Comparison of ENCODE assay signal across 10 mouse cellular contexts in the genomic region with DNA sequence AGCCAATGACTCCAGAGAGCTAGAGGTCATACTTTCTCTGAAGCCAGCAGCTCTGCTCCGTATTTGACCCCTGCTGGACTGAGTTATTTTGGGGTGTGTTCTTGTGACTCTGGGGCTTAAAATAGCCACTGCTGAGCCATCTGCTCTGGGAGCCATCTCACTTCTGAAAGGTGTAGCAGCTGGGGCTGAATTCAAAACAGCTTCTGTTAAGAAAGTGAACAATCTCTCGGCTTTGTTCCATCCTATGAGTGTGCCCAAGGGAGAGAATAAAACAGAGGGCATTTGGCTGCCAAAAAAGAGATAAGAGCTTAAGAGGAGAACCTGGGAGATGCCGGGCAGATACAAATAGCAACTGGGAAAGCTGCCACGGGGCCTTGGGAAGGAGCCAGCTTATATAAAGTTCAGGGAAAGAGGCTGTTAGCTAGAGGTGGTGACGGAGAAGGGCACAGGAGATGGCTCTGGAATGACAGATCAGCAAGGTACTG.
DNase-seq lines count a peak whose midpoint lies in the region.
"Had no signal": no experiment of that assay in that cellular context is flagged by ENCODE, and none has a peak within 500 bp of the region (broad histone marks: within the 10 kb centered on the region; RNA-seq: fewer than 3 reads in every experiment).

No protein-coding gene starts in this region.

- H3K9me3 ChIP-seq in hindbrain, embryonic 10.5 days = no peaks in the 10 kb centered on the region

- H3K4me3 ChIP-seq in hindbrain, embryonic 10.5 days = no peak overlapping the region
- H3K4me3 ChIP-seq: myocyte had no signal

- no peaks in the 10 kb centered on the region for H3K36me3 ChIP-seq in hindbrain, embryonic 10.5 days

- H3K27me3 ChIP-seq in hindbrain, embryonic 10.5 days (ENCODE audit: insufficient read depth, poor library complexity, severe bottlenecking) = no peaks in the 10 kb centered on the region
- H3K27me3 ChIP-seq: Patski had no signal

- 57% methylated on average over 5 of the region's 5 CpGs for WGBS in hindbrain, embryonic 10.5 days

- peak; percentile 67 for DNase-seq in MN1 (ENCODE audit: low spot score)
- peak; percentile 91 for DNase-seq in adrenal gland, postnatal 10 days
- peak; percentile 31 to 34 for DNase-seq in frontal cortex, postnatal 10 days (ENCODE audit: low spot score in 2 of 2)
- peak; percentile 87 to 92 for DNase-seq in heart, postnatal 10 days
- DNase-seq in left cerebral cortex, adult 8-10 months (ENCODE audit: low spot score in 2 of 2) = peak; percentile 61 to 84
- DNase-seq in right cerebral cortex, adult 18-20 months = peak; percentile 68
- no peak for DNase-seq in yolk sac, embryonic 10.5 days (ENCODE audit: low spot score)
- no peak for DNase-seq in hindbrain, embryonic 10.5 days (ENCODE audit: low spot score)

- no peak overlapping the region for H3K27ac ChIP-seq in hindbrain, embryonic 10.5 days

- intact Hi-C loops in heart, postnatal 10 days (cut with DNase I) = no loop called here

- peaks cover 4% of the 10 kb centered on the region for H3K4me1 ChIP-seq in hindbrain, embryonic 10.5 days (replicated peaks)

Comparison
In these comparisons a context has a peak if more than half of its experiments do, and no peak if none do; other contexts are left out.
1. DNase-seq: peak in MN1 (single experiment), adrenal gland, postnatal 10 days (single experiment), frontal cortex, postnatal 10 days (2 of 2), heart, postnatal 10 days (2 of 2), left cerebral cortex, adult 8-10 months (2 of 2) and right cerebral cortex, adult 18-20 months (single experiment); none in yolk sac, embryonic 10.5 days (single experiment) and hindbrain, embryonic 10.5 days (single experiment).